Mouse (Mus musculus): ENCODE data around the gene Agbl4.

- TF ChIP-seq GATA1 (IDR thresholded peaks at IDR 0.05; ENCODE audit: low read length), result no peak
- TF ChIP-seq TAL1 (IDR thresholded peaks at IDR 0.05; ENCODE audit: low read length), result no peak
Observed at GRCm38 (mm10) chr4:111256931-111257330, 859.5 kb downstream of the Agbl4 start.

Data from erythroblast, embryonic 14.5 days (primary cell).